Mouse (Mus musculus) ES-E14 (cell line): ENCODE results near the gene Npm3. TPM values are rescaled to one million over a fixed set of nuclear protein-coding genes. Genes with fewer than 3 reads are reported as not detected.

Source experiments
- DNase-seq: peaks from one replicate; pipeline ENCODE4 v3.0.0-alpha.2; 2013; ENCODE audit warnings: low read depth, low spot score
- H3K27ac ChIP-seq: 2 replicates; pipeline ENCODE4 v1.5.1; 2012; ENCODE audit warnings: low read depth, mild to moderate bottlenecking, low read length, moderate library complexity, mixed read lengths; ENCODE audit not compliant: poor library complexity, insufficient read depth, severe bottlenecking
- H3K36me3 ChIP-seq: 2 replicates; pipeline ENCODE4 v1.6.1; 2012; ENCODE audit warnings: mild to moderate bottlenecking, low read length, moderate library complexity, mixed read lengths; ENCODE audit not compliant: control insufficient read depth, poor library complexity, insufficient read depth, severe bottlenecking
- H3K4me1 ChIP-seq, 2 experiments: fragments of 150-350 bp in 1 of 2; sonication (generic) in 1 of 2; 2 replicates each; pipeline ENCODE4 v1.6.1; 2012; ENCODE audit warnings: low read length in 2 of 2, mild to moderate bottlenecking in 1 of 2, mixed read lengths in 1 of 2; ENCODE audit not compliant: control insufficient read depth in 2 of 2, insufficient read depth in 2 of 2, poor library complexity in 1 of 2
- H3K4me3 ChIP-seq, 2 experiments: fragments of 150-350 bp in 1 of 2; sonication (generic) in 1 of 2; 2 replicates each; pipeline ENCODE4 v1.5.1; 2012; ENCODE audit warnings: low read length in 2 of 2, low read depth in 1 of 2, mild to moderate bottlenecking in 1 of 2, mixed read lengths in 1 of 2; ENCODE audit not compliant: insufficient read depth in 1 of 2, poor library complexity in 1 of 2, severe bottlenecking in 1 of 2
- H3K9ac ChIP-seq: 2 replicates; pipeline ENCODE4 v1.6.1; 2012; ENCODE audit warnings: low read depth, mild to moderate bottlenecking, low read length, mixed read lengths; ENCODE audit not compliant: poor library complexity, insufficient read depth, severe bottlenecking
- H3K9me3 ChIP-seq: fragments of 150-350 bp; sonication (generic); 2 replicates; pipeline ENCODE4 v1.6.1; 2012; ENCODE audit warnings: low read depth, mild to moderate bottlenecking, low read length; ENCODE audit not compliant: control insufficient read depth, insufficient read depth
- CHD2 ChIP-seq: IDR thresholded peaks from 2 replicates; pipeline ENCODE4 v1.6.1; 2014; ENCODE audit warnings: mild to moderate bottlenecking, low read depth, low read length, inconsistent platforms
- HCFC1 ChIP-seq: IDR thresholded peaks from 2 replicates; pipeline ENCODE4 v1.6.1; 2012; ENCODE audit warnings: low read length, inconsistent platforms, borderline replicate concordance; ENCODE audit not compliant: insufficient read depth
- MAFK ChIP-seq: IDR thresholded peaks from 2 replicates; pipeline ENCODE4 v1.6.1; 2014; ENCODE audit warnings: mild to moderate bottlenecking, low read depth, low read length, inconsistent platforms; ENCODE audit not compliant: insufficient read depth
- ZC3H11A ChIP-seq: IDR thresholded peaks from 2 replicates; pipeline ENCODE4 v1.6.1; 2012; ENCODE audit warnings: low read depth, mild to moderate bottlenecking, inconsistent platforms, low read length, borderline replicate concordance
- ZNF384 ChIP-seq: IDR thresholded peaks from 2 replicates; pipeline ENCODE4 v1.6.1; 2012; ENCODE audit warnings: low read depth, low read length, inconsistent platforms
- in situ Hi-C, 2 experiments: fragments of 600-800 bp; cut with MboI; formaldehyde crosslinking; loops; one replicate each; pipeline ENCODE4 v1.15.1; 2025; ENCODE audit warnings: low sequenced_read_pairs in 2 of 2, inconsistent platforms in 1 of 2; ENCODE audit not compliant: unreplicated experiment in 2 of 2
- total RNA-seq: library from RNA; depleted of rRNA; stranded (reverse); fragments of 300-350 nt; gene quantifications from 2 replicates; pipeline ENCODE4 v1.2.3, GENCODE M21; 2012

The Npm3 gene
- total RNA-seq, 1 experiment, result 142 TPM

DNA sequence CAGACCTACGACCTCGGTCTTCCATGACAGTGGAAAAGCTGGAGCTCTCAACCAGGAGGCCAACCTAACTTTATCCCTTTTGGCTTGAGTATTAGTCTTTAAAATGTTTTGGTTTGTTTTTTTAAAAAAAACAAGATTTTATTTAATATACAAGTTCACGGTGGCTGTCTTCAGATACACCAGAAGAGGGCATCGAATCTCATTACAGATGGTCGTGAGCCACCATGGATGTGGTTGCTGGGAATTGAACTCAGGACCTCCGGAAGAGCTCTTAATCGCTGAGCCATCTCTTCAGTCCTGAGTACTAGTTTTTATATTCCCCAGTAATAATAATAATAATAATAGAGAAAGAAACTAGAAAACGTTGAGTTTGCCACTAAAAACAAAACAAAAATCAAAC, 32.3 kb upstream of the Npm3 start:
- H3K9ac ChIP-seq, result 0 out of 2 replicates have a peak overlapping the region, but pooled peaks have one; percentile 22
- TF ChIP-seq HCFC1 (no peak), CHD2 (no peak), MAFK (no peak), ZC3H11A (no peak), ZNF384 (no peak)
- in situ Hi-C loops, result no loop called here
- no peak overlapping the region for H3K27ac ChIP-seq
- H3K36me3 ChIP-seq, result peaks cover 24% of the 10 kb centered on the region
- H3K4me3 ChIP-seq, result peak overlapping the region; percentile 70 to 99; a peak in 3 of 4 replicates
- H3K4me1 ChIP-seq, result peaks cover 0 to 4% of the 10 kb centered on the region in 2 experiments; a peak in 2 of 4 replicates
- no peak for DNase-seq
- H3K9me3 ChIP-seq, result no peaks in the 10 kb centered on the region

DNA sequence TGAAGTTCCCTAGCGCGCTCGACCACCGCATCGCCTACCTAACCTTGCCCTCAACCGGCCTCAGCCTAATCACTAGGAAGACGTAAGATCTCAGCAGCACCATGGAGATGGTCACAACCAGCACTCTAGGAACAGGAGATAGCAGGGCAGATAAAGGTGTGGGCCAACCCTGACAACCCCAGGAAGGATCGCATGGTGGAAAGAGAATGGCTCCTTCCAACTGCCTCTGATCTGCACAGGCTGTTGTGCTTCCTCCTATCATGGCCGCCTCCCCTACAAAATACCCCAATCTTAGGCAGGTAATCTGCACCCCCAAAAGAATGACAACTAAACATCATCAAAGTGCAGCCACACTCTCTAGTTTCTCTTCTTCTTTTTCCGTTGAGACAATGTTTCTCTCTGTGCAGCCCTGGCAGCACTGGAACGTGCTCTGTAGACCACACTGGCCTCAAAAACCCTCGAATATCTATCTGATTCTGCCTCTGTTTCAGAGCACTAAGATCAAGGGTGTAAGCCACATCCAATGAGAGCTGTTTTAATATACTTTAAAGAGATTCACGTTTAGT, 31.0 kb upstream of the Npm3 start:
- no peak overlapping the region for H3K4me3 ChIP-seq
- peaks cover 0 to 4% of the 10 kb centered on the region in 2 experiments; a peak in 2 of 4 replicates for H3K4me1 ChIP-seq
- in situ Hi-C loops, result no loop called here
- no peaks in the 10 kb centered on the region for H3K9me3 ChIP-seq
- no peak for DNase-seq
- no peak overlapping the region for H3K9ac ChIP-seq
- H3K27ac ChIP-seq, result no peak overlapping the region
- TF ChIP-seq HCFC1 (no peak), ZC3H11A (no peak), CHD2 (no peak), MAFK (no peak), ZNF384 (no peak)
- peaks cover 28% of the 10 kb centered on the region for H3K36me3 ChIP-seq

- in situ Hi-C loops, result no loop called here
- H3K4me1 ChIP-seq, result no peaks in the 10 kb centered on the region
- no peaks in the 10 kb centered on the region for H3K9me3 ChIP-seq
- TF ChIP-seq ZC3H11A, result no peak
- no peak for TF ChIP-seq CHD2
- no peak for TF ChIP-seq HCFC1
- no peak for TF ChIP-seq ZNF384
- TF ChIP-seq MAFK, result no peak
- no peak for DNase-seq
- H3K4me3 ChIP-seq, result no peak overlapping the region
- no peak overlapping the region for H3K27ac ChIP-seq
- no peak overlapping the region for H3K9ac ChIP-seq
- H3K36me3 ChIP-seq, result peaks cover 53% of the 10 kb centered on the region
These were observed 26.1 kb upstream of the Npm3 start for GRCm38 (mm10) chr19:45775486-45775885.

DNA sequence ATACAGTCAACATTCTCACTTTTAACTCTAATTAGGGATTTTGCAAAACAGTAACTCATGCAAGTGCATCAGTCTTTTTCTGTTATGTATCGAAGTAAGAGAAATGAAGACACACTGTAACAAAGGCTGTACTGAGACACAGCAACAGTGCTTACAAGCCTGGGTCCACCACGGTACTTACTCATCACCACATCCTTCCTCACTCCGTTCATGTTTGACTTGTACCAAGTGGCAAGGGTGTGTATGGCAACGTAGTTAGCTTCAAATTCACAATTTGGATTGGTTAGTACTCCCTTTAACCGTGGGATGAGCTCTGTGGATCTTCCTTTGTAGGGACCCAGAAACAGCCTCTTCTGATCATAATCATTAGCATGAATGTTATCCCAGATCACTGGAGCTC, 22.1 kb upstream of the Npm3 start:
- H3K9ac ChIP-seq, result no peak overlapping the region
- no peaks in the 10 kb centered on the region for H3K9me3 ChIP-seq
- H3K4me3 ChIP-seq, result no peak overlapping the region
- H3K27ac ChIP-seq, result no peak overlapping the region
- DNase-seq, result no peak
- no peaks in the 10 kb centered on the region for H3K4me1 ChIP-seq
- in situ Hi-C loops, result no loop called here
- TF ChIP-seq HCFC1 (no peak), MAFK (no peak), ZC3H11A (no peak), CHD2 (no peak), ZNF384 (no peak)
- H3K36me3 ChIP-seq, result peaks cover 58% of the 10 kb centered on the region

DNA sequence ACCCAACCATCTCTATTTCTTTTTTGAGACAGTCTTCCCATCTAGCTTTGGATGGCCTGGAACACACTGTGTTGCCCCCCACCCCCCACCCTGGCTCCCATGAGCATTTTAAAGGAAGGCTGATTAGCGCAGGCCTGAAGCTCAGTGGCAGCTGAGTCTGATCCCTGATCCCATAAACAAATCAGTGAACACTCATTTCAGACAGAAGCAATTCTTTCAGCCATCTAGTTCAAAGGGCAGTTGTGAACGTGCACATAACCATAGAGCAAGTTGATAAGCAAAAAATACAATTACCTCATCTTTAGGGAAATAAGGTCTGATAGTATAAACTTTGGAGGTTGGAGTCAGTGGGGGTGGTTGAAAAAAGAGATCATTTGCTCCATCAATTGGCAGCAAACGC, 11.4 kb upstream of the Npm3 start:
- TF ChIP-seq CHD2 (no peak), ZC3H11A (no peak), HCFC1 (no peak), ZNF384 (no peak), MAFK (no peak)
- in situ Hi-C loops, result no loop called here
- no peak overlapping the region for H3K4me3 ChIP-seq
- H3K27ac ChIP-seq, result no peak overlapping the region
- no peaks in the 10 kb centered on the region for H3K9me3 ChIP-seq
- peaks cover 10% of the 10 kb centered on the region in 2 experiments for H3K4me1 ChIP-seq
- no peak overlapping the region for H3K9ac ChIP-seq
- H3K36me3 ChIP-seq, result peaks cover 49% of the 10 kb centered on the region
- no peak for DNase-seq
